Mouse (Mus musculus) cerebellum, adult 9-11 months (tissue): ENCODE measurements around the gene Rimbp2.

ENCODE experiments used
- DNase-seq: peaks from one replicate; pipeline ENCODE4 v3.0.0; 2022

Rimbp2 gene

GRCm38 (mm10) chr5:128925073-128925472 is 28.2 kb downstream of the Rimbp2 start:
- DNase-seq, result no peak

GRCm38 (mm10) chr5:128920112-128920511 is 33.2 kb downstream of the Rimbp2 start:
- DNase-seq, result no peak

DNA sequence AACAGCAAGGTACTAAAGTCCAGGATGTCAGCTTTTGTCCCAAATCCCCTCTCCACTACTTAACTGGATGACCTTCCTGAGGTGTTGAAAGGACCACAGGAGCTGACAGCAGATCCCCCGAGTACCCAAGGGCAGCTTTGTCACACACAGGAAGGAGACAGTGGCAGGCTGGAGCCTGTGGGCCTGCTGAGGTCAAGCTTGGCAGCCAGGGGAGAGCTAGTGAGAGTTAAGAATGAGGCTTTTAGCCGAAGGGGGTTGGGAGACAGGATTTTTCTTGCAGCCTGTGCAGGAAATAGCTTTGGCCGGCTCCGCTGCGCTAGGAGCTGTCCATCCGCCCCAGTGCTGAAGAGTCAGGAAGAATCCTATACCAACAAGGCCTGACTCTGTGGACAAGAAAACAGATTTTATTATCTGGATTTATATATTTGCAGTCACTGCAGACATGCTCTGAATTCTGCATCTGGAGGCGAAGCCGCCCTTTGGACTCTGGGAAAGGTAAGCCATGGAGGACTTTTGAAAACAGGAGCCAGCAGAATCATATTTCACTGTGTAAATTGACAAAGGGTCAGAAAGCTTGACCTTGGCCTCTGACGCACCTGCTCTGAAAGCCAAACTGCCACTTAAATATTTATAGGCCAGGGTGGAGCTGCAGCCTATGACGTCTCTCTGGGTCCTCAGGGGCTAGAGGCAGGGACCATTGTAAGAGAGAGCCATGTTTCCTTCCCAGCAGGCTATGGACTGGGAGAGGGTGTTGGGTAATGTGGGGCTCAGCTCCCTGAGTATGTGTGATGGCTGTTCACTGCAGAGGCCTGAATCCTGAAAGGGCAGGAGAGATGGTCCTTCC is 35.9 kb downstream of the Rimbp2 start:
- DNase-seq, result no peak

DNA sequence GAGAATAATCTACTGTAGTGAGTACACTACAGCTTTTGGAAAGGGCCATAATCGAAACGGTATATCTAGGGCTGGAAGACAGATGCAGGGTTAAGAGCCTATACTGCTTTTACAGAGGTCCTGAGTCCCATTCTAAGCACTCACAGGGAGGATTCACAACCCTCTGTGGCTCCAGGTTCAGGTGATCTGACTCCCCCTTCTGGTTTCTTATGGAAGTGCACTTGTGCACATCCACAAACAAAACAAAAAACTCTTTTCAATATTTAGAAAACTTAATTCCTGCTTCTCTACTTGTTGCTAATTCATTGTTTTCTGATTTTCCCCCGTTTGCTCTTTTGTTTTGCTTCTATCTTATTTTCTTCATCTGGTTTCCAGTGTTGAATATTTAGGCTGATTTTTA is 39.5 kb downstream of the Rimbp2 start:
- DNase-seq, result no peak

- no peak for DNase-seq
Measured at GRCm38 (mm10) chr5:128912374-128912773, 40.9 kb downstream of the Rimbp2 start.

- no peak for DNase-seq
Measured at GRCm38 (mm10) chr5:128911593-128911992, 41.7 kb downstream of the Rimbp2 start.

GRCm38 (mm10) chr5:128904113-128904512 is 49.2 kb downstream of the Rimbp2 start:
- no peak for DNase-seq

DNA sequence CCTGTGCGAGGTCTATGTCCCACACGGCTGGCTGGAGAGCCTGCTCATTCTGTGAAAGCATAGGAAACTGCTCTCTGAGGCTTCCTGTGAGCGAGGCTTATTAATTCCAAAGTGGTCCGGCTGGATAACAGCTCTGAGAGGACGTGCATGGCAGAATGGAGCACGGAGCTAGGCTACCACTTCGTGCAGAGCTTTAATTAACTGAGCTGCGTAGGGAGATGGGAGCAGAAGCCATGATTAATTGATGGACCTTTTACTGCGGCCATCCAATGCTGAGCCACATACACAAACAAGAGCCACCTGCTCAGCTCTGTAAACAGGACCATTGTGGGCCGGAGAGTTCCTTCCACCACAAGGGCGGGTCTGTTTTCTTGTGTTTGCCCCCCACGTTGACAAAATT is 50.2 kb downstream of the Rimbp2 start:
- no peak for DNase-seq

GRCm38 (mm10) chr5:128899971-128900370 is 53.3 kb downstream of the Rimbp2 start:
- DNase-seq, result no peak

DNA sequence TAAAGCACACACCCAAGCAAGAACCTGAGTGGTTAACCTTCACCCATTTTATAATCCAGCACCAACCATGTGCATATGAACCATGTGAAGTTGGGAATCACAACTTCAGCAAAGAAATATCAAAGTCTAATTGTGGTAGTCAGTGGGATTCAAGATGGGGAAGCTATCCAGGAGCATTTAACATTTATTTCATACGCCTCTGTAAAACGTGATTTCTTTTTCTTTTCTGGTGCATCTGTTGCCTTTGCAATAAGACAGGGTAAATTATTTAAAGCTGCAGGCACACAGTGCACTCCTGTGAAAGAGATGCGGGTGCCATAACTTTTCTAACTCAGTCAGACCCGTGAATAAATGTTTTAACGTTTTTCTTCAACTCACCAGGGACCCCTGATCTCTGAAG is 58.4 kb downstream of the Rimbp2 start:
- DNase-seq, result no peak

DNA sequence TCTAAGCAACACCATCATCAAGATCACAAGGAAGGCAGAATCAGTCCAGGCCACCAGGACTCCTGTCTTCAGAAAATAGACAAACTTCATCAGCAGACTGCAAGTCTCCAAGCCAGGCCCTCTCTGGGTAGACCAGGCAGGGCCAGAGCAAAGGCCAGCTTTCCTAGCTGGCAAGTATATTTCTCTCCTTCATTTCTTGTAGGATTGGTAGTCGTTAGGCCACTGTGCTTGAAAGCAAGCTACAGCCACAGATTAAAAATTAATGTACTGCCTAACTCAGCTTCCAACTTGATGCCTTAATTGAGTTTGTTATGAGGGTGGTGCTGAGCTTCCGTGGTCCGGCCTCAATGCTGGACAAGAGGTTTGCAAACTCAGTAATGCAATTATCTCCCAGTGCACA is 65.7 kb downstream of the Rimbp2 start:
- no peak for DNase-seq

GRCm38 (mm10) chr5:128884320-128884719 is 69.0 kb downstream of the Rimbp2 start:
- DNase-seq, result no peak

GRCm38 (mm10) chr5:128879092-128879491 is 74.2 kb downstream of the Rimbp2 start:
- DNase-seq, result no peak

- DNase-seq, result peak; percentile 82
Measured at GRCm38 (mm10) chr5:128877425-128878035, 75.8 kb downstream of the Rimbp2 start.

- DNase-seq, result no peak
Measured at GRCm38 (mm10) chr5:128871706-128872105, 81.6 kb downstream of the Rimbp2 start.

DNA sequence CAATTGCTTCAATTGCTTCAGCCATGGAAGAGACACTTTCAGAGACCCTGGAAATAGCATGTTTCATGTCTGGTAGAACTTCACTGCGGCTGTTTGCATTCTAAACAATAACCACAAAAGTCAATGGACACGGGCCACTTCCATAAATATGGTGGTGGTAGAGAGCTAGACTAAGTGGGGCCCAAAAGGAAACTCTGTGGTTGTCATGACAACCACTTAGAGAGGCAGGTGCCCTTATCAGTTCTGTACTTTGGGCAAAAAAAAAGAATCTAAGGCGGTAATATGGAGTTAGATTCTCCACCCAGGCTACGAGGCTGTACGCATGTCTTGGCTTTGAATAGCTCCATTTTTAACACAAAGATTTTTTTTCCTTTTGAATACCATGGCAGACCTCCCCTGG is 86.5 kb downstream of the Rimbp2 start:
- DNase-seq, result no peak

- DNase-seq, result no peak
Measured at GRCm38 (mm10) chr5:128866291-128866690, 87.0 kb downstream of the Rimbp2 start.

GRCm38 (mm10) chr5:128863497-128863896 is 89.8 kb downstream of the Rimbp2 start:
- DNase-seq, result no peak

DNA sequence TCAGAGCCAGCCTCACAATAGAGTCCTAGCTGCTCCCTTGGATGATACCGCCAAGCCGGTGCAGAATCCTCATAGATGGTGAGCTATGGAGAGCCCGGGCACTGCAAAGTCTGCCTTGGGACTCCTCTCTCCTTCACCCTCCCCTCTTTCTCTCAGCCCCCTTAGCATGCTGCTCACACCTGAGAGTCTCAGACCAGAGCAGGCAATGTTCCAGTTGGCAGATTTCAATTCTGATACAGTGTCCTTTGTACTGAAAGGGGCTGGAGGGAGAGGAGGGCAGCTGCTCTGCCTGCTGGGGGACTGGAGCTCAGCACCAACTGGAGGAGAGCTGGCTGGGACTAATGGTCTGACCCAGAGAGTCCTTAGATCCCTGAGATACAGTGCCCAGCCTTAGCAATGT is 92.4 kb downstream of the Rimbp2 start:
- DNase-seq, result no peak

- DNase-seq, result no peak
Measured at GRCm38 (mm10) chr5:128852791-128853190, 100.5 kb downstream of the Rimbp2 start.

GRCm38 (mm10) chr5:128847806-128848205 is 105.5 kb downstream of the Rimbp2 start:
- DNase-seq, result no peak

DNA sequence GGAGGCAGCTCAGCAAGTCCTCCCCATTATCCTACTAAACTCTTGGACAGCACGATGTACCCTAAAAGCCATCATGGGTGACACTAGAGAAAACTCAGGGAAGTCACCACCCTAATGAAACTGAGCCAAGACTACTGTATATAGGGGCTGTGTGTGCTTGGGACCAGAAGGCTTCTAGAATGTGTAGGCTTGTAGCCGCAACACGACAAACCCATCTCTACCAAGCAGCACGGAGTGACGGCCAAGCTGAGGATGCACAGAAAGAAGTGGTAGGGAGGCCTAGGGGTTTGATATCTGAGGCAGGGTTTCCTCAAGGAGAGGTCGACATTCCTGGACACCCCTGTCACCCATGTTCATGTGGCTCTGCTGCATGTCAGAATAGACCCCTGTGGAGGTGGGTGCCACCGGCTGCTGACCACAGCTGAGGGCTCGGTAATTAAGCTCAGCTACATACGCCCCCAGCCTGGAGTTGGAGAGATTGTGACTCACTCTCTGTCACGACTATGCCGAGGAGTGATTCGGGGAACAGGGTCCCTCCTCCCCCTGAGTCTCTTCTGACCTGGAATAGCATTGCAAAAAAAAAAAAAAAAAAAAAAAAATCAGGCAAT is 106.7 kb downstream of the Rimbp2 start:
- DNase-seq, result no peak

DNA sequence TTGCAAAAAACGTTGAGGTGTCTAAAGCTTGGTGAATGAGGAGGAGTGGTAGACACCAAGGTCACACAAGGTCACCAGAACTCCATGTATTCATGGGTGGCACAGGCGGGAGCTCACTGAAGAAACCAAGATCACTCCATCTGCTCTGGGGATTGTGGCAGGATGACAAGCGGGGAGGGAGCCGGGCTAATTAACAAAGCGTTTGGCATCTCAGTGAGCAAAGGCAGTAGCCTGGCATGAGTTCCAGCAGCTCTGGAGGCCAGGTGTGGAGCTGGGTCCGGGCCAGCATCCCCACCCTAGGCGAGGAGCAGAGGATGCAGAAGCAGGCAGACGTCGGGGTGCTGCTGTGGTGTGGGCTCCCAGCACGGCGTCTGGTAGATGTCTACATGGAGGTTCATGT is 108.3 kb downstream of the Rimbp2 start:
- DNase-seq, result no peak

- DNase-seq, result no peak
Measured at GRCm38 (mm10) chr5:128843982-128844381, 109.3 kb downstream of the Rimbp2 start.
